In genomic region chr12:105794896-105795295, GRCm38 (mm10) we compare ENCODE assay signal across 21 mouse cellular contexts.
"Had no signal": no experiment of that assay in that cellular context is flagged by ENCODE, and none has a peak within 500 bp of the region (broad histone marks: within the 10 kb centered on the region; RNA-seq: fewer than 3 reads in every experiment).

No protein-coding gene starts in this region.

- DNase-seq: liver, embryonic 13.5 days; liver, postnatal 0 days; lung, adult 2 months; lung, postnatal 10 days; retina, postnatal 1 day; right cerebral cortex, adult 18-20 months; right cerebral cortex, postnatal 25 days; right cerebral cortex, postnatal 4 days; spleen, adult 18-20 months; thymus, postnatal 14 days; thymus, postnatal 36 days had no signal

- H3K4me3 ChIP-seq: liver, embryonic 13.5 days; liver, embryonic 15.5 days; lung, embryonic 15.5 days; megakaryocyte, embryonic 14.5 days; midbrain, embryonic 13.5 days; midbrain, embryonic 15.5 days; neural tube, embryonic 12.5 days; stomach, embryonic 15.5 days had no signal

- H3K4me2 ChIP-seq: liver, embryonic 13.5 days; liver, embryonic 15.5 days; lung, embryonic 15.5 days; midbrain, embryonic 11.5 days; midbrain, embryonic 13.5 days; midbrain, embryonic 15.5 days; neural tube, embryonic 12.5 days; stomach, embryonic 15.5 days had no signal

- ATAC-seq: liver, postnatal 0 days; midbrain, embryonic 13.5 days; midbrain, embryonic 15.5 days had no signal

- H3K27ac ChIP-seq: liver, embryonic 13.5 days; liver, embryonic 15.5 days; lung, embryonic 15.5 days; macrophage; midbrain, embryonic 13.5 days; midbrain, embryonic 15.5 days; neural tube, embryonic 12.5 days; stomach, embryonic 15.5 days; stomach, postnatal 0 days had no signal

- H3K36me3 ChIP-seq: midbrain, embryonic 15.5 days had no signal

- H3K27me3 ChIP-seq: liver, embryonic 13.5 days; liver, embryonic 15.5 days; lung, embryonic 15.5 days; megakaryocyte, embryonic 14.5 days; midbrain, embryonic 13.5 days; midbrain, embryonic 15.5 days; neural tube, embryonic 12.5 days; stomach, embryonic 15.5 days had no signal

- H3K4me1 ChIP-seq: lung, embryonic 15.5 days; midbrain, embryonic 13.5 days; midbrain, embryonic 15.5 days; neural tube, embryonic 12.5 days; stomach, embryonic 15.5 days had no signal

- H3K9ac ChIP-seq: liver, embryonic 13.5 days; liver, embryonic 15.5 days; liver, postnatal 0 days; lung, embryonic 15.5 days; midbrain, embryonic 13.5 days; midbrain, embryonic 15.5 days; neural tube, embryonic 12.5 days; stomach, embryonic 15.5 days had no signal

- H3K9me3 ChIP-seq: liver, embryonic 13.5 days; liver, embryonic 15.5 days; lung, embryonic 15.5 days; megakaryocyte, embryonic 14.5 days; midbrain, embryonic 13.5 days; midbrain, embryonic 15.5 days; neural tube, embryonic 12.5 days; stomach, embryonic 15.5 days had no signal
